Mouse (Mus musculus): ENCODE measurements around the gene Rnf4.
A peak's percentile ranks its signal among the peaks of the same experiment; 100 is the strongest.

Rnf4 gene

GRCm38 (mm10) chr5:34336097-34336774, at the start of gene Rnf4:
TSS of gene Rnf4 (plus strand) at chr5:34336289.
- DNase-seq = peak; percentile 99

GRCm38 (mm10) chr5:34286516-34286915, 49.6 kb upstream of the Rnf4 start:
- no peak for DNase-seq

GRCm38 (mm10) chr5:34287001-34287837, 48.9 kb upstream of the Rnf4 start:
- DNase-seq = peak; percentile 16

- DNase-seq = no peak
Measured at GRCm38 (mm10) chr5:34287838-34288145, 48.3 kb upstream of the Rnf4 start.

GRCm38 (mm10) chr5:34288154-34288716, 47.9 kb upstream of the Rnf4 start, which contains the start of the genes Zfyve28 and Cfap99:
TSS of gene Zfyve28 (minus strand) at chr5:34288449.
TSS of gene Cfap99 (plus strand) at chr5:34288600.
- DNase-seq = peak; percentile 79

- no peak for DNase-seq
Measured at GRCm38 (mm10) chr5:34289286-34289685, 46.8 kb upstream of the Rnf4 start.

GRCm38 (mm10) chr5:34293363-34293762, 42.7 kb upstream of the Rnf4 start:
- DNase-seq = no peak

- no peak for DNase-seq
Measured at GRCm38 (mm10) chr5:34294696-34295095, 41.4 kb upstream of the Rnf4 start.

- no peak for DNase-seq
Measured at GRCm38 (mm10) chr5:34295141-34295540, 40.9 kb upstream of the Rnf4 start.

- DNase-seq = no peak
Measured at GRCm38 (mm10) chr5:34298061-34298460, 38.0 kb upstream of the Rnf4 start.

GRCm38 (mm10) chr5:34298937-34299535, 37.1 kb upstream of the Rnf4 start:
- no peak for DNase-seq

- no peak for DNase-seq
Measured at GRCm38 (mm10) chr5:34302377-34302776, 33.7 kb upstream of the Rnf4 start.

- DNase-seq = peak; percentile 31
Measured at GRCm38 (mm10) chr5:34309016-34309415, 27.1 kb upstream of the Rnf4 start.

- DNase-seq = no peak
Measured at GRCm38 (mm10) chr5:34319491-34320034, 16.5 kb upstream of the Rnf4 start.

GRCm38 (mm10) chr5:34321236-34321635, 14.9 kb upstream of the Rnf4 start:
- no peak for DNase-seq

- no peak for DNase-seq
Measured at GRCm38 (mm10) chr5:34325286-34325685, 10.8 kb upstream of the Rnf4 start.

GRCm38 (mm10) chr5:34326249-34326691, 9.8 kb upstream of the Rnf4 start:
- no peak for DNase-seq

- DNase-seq = peak; percentile 61
Measured at GRCm38 (mm10) chr5:34326875-34327576, 9.1 kb upstream of the Rnf4 start.

GRCm38 (mm10) chr5:34330136-34330535, 6.0 kb upstream of the Rnf4 start:
- DNase-seq = no peak

GRCm38 (mm10) chr5:34334081-34334480, 2.0 kb upstream of the Rnf4 start:
- DNase-seq = no peak

GRCm38 (mm10) chr5:34335539-34336096, 471 bp upstream of the Rnf4 start:
- DNase-seq = peak; percentile 61

All from kidney, postnatal 10 days (tissue).